Mouse (Mus musculus) embryo, embryonic 10 days (tissue): ENCODE results near the gene Ippk.

Experiments
- DNase-seq: peaks from one replicate; pipeline ENCODE4 v3.0.0-alpha.2; 2015; ENCODE audit warnings: low spot score

Gene Ippk

GRCm38 (mm10) chr13:49480057-49480456 is 59.0 kb downstream of the Ippk start:
- peak; percentile 30 for DNase-seq

- DNase-seq, result no peak
Measured at GRCm38 (mm10) chr13:49480551-49480950, 59.5 kb downstream of the Ippk start.

GRCm38 (mm10) chr13:49485388-49485787 is 64.3 kb downstream of the Ippk start:
- DNase-seq, result no peak

GRCm38 (mm10) chr13:49492376-49493368 is 71.6 kb downstream of the Ippk start, which contains the start of gene Tes3-ps:
TSS of gene Tes3-ps (plus strand) at chr13:49493318.
- no peak for DNase-seq

GRCm38 (mm10) chr13:49504510-49504909 is 83.5 kb downstream of the Ippk start, which contains the start of gene Ecm2:
TSS of gene Ecm2 (plus strand) at chr13:49504810.
- DNase-seq, result no peak

- DNase-seq, result no peak
Measured at GRCm38 (mm10) chr13:49505776-49506175, 84.7 kb downstream of the Ippk start.

GRCm38 (mm10) chr13:49507176-49507575 is 86.1 kb downstream of the Ippk start:
- DNase-seq, result no peak
